Mouse (Mus musculus): ENCODE measurements around the gene Tmem178. TPM values are rescaled to one million over a fixed set of nuclear protein-coding genes. Genes with fewer than 3 reads are reported as not detected.

The Tmem178 gene
- total RNA-seq (2021) = 100 to 1,000 TPM; 103 to 106 TPM
- long read RNA-seq, transcript Tmem178-201 (4 exons, 1,696 nt) = major isoform, 92 of 106 reads
- long read RNA-seq, partial matches to known transcripts = 14 of 106 reads
- long read RNA-seq, other reads (novel, unspliced or antisense) = 0 of 106 reads

DNA sequence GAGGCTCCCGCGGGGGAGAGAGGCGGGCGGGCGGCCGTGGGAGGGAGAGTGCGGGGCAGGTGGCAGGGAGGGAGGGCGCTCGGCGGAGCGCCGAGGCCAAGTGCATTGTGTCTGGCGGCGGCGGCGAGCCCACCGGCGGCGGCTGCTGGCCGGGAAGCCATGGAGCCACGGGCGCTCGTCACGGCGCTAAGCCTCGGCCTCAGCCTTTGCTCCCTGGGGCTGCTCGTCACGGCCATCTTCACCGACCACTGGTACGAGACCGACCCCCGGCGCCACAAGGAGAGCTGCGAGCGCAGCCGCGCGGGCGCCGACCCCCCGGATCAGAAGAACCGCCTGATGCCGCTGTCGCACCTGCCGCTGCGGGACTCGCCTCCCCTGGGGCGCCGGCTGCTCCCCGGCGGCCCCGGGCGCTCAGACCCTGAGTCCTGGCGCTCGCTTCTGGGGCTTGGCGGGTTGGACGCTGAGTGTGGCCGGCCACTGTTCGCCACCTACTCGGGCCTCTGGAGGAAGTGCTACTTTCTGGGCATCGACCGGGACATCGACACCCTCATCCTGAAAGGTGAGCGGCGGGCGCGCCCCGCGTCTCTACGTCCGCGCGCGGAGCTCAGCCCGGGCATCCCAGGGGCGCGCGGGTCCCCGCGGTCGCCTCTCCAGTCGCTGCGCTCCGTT lies at the start of gene Tmem178:
TSS of gene Tmem178 (plus strand) at position 103 of the 669 bp plus-strand sequence.
- no peak for DNase-seq (ENCODE audit: low spot score in 2 of 2)

DNA sequence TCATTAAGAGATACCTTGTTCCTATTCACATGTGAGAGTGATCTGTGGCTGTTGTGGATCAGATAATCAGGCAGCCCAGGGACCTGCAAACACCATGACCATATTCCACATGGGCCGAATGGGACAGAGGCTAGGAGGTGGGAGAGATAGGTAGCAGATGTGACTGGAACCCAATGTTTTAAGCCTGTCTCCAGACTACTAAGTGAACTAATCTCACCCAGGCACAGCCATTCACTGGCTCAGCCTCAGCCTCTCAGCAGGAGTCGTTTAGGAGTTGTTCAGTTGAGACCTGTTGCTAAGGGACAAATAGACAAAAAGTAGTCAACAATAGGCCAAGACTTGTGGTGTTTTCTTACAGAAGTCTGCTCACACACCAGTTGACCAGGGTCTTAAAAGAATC lies 48.0 kb upstream of the Tmem178 start:
- no peak for DNase-seq (ENCODE audit: low spot score in 2 of 2)

DNA sequence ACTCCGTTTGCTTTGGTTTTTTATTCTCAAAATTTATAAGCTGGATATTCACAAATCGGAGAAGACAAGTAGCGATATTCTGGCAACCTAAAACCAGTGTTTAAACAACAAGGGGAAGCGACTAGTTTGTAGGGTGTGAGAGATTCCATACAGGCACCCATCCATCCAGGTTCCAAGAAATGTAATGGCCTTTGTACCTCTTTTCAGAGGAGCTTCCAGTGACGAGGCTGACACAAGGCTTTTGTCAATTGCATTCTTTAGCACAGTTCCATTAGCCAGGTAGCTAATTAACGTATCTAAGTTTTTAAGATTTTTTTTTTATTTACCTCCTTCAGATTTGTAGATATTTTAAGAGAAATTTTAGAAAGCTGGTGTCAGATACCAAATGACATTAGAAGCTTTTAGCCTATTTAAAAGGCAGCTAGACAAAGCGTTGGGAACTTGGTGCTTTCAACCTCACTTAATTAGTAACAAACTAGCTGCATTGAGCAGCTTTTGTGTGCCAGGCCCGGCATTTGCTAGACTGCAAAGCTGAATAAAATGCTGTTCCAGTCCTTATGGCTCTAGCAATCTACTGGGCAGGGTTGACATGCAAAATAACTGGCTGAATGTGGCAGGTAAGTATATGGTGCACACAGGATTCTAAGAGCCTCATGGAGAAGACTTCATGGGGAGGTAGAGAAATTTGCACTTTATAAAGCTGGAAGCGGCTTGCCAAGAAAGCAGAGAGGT lies 46.6 kb upstream of the Tmem178 start:
- no peak for DNase-seq (ENCODE audit: low spot score in 2 of 2)

DNA sequence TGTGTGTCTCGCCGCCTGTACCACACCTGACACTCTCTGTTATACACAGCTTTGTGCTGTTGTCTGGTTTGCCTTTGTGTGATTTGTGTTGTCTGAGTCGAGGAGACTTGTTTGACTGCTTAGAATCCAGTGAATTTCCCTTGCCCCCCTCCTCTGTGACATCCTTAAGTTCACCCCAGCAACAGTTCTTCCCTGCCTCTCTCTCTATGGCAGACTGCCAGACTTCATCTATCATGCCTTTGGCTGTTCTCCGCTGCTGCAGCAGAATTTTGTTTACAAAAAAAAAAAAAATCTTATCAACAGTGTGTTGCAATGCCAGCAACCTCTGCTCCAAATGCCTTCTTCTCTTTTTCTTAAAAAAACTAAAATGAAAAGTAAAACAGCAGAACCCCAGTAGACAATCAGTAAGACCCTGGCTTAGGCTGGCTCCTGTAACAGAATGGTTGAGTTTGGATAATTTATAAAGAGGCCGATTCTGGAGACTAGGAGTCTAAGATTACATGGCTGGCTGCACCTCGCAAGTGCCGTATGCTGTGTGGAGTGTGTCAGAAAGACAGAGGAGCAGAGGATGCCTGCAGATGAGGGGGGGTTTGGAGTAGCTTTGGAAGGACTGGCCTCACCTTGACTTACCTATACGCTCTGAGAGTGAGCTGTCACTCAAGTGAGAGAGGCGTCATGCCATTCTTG lies 44.8 kb upstream of the Tmem178 start:
- no peak for DNase-seq (ENCODE audit: low spot score in 2 of 2)

DNA sequence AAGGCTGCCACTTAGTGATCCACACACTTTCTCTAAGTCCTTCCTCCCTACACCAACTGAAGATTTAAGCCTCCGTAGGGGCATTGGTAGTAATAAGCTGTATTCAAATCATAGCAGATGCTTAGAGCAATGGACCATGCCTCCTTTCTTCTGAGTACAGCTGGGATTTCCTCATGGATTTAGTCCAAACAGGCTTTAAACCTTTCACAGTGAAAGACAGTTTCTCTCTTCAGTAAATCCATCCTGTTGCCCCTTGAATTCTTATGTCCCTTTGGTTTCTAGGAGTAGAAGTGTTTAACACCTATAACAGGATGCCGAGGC lies 44.3 kb upstream of the Tmem178 start:
- DNase-seq (ENCODE audit: low spot score in 2 of 2) = no peak

DNA sequence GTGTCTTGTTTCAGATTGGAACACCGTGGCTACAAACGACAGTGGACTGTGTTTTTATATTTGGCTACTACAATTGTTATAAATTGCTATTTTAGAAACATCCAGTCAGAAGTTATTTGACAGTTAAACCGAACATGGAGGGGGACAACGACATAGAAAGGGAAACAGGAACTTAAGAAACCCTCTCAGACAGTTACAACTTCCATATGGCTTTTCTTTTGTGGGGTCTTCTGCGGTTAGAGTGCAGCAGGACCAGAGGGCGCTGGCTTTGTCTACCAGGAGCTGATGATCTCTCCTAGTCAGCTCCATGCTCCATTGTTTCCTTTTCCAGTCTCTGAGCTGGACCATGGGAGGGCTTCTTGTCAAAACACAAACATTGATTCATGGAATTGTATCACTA lies 42.5 kb upstream of the Tmem178 start:
- no peak for DNase-seq (ENCODE audit: low spot score in 2 of 2)

DNA sequence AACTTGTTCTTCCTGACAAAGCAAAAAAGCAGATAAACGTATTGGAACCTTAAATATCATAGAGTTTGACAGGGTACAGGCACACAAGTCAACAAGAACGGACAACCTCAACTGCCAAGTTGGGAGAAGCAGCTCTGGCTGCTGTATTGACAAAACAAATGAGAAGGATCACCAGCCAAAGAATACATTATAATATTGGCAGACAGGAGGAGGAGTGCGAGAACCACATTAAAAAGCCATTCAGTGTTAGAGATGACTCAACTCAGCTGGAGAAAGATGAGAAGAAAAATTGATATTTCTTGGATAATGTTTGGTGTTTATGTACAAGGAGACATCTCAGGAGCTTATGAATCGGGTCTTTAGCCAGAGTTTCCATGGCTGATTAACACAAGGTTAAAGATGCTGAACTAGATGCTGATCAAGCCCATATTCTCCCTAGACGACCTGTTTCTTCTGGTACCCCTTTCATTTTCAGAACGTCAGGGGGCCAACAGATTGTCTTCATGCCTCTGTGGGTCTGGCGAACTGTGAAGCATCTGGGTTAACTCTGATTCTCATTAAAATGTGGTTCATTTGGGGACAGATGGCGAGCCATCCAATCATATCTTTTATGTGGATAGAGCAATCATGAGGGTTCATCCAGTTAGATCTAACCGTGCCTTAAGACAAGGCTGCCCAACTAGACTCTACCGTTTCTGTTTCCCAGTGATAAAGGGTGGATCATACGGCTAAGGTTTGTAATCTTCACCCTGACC lies 41.1 kb upstream of the Tmem178 start:
- DNase-seq (ENCODE audit: low spot score in 2 of 2) = no peak

DNA sequence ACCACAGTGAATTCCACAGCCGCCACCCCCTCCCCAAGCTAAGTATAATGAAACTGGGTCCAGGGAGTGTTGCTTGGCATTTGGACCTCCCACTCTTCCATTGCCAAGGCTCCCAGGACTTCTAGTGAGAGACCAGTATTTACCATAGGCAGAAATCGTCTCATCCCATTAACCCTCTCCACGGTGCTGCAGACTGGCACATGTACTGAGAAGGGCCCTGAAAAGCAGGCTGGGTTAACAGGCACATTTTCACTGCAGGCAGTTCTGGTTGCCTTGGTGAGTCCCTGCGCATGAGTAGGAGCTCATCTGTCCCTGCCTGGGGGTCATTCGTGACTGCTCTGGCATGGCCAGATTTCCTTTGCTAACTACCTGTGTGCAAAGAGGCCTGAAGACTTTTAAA lies 40.4 kb upstream of the Tmem178 start:
- DNase-seq (ENCODE audit: low spot score in 2 of 2) = no peak

DNA sequence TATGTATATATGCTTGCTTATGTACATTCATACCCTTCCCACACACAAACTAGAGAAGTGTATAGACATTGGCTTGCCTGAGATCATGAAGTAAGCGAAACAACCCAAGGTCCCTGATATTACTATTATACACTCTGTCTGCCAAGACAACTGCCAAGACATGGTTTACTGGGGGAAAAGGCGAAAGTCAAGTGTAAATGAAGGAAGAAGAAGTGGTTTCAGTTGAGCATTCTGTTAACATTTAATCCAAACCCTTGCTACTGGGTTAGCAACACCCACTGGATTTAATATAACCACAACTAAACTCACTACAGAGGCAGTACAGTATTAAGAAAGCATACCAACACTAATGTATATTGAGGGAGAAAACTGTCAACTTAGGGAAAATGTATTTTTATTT lies 28.8 kb upstream of the Tmem178 start:
- DNase-seq (ENCODE audit: low spot score in 2 of 2) = no peak

DNA sequence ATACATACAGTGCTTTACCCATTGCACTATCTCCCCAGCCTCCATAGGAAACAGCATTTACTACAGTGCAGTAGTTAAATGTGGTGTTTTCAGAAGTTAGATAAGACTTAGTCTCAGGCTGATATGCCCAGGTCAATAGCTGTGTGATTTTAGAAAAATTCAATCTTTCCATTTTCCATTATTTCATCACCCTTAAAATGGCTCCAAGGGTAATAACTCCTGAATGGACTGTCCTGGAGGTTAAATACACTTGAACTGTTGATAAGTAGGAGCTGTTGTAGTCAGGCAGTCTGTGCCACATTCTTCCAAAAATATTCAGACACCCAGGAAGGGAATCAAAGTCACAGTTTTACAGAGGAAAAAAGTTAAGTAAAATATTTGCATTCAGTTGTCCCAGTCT lies 25.2 kb upstream of the Tmem178 start:
- DNase-seq (ENCODE audit: low spot score in 2 of 2) = no peak

DNA sequence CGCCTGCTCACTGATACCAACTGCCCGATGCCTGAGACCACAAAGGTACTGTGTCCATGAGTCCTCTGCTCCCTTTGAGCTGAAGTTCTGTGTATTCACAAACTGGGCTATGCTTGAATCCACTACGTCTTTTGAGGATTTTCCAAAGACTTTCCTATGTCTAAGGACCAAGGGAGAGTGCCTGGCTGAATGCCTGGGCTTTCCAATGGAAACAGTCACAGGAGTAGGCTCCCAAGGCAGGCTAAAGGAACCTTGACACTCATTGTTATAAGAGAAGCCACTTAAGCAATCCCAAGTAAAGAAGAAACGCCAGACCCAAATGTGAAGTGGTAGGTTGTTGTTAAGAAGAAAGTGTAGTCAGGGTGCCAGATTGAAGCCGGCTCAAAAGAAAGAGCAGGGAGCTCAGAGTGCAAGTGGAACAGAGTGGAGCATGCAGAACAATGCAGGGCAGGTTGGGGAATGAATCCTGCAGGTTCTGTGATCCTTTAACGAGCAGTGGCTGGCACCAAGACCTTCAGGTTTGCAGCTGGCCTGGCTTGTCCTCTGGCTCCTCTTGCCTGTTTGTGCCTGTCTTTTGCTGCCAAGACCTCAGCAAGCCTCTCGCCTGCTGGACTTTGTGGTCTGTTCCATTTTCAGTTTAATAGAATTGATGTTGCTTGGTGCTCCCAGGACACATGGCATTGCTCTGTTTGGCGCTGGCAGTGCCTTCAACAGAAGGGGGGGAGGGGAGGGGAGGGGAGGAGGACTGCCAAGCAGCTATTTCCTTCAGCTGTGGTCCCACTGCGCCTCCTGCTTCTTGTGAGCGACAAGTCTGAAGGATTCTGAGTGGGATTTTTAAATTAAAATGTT lies 22.9 kb upstream of the Tmem178 start:
- DNase-seq (ENCODE audit: low spot score in 2 of 2) = peak in 1 of 2 experiments; percentile 65

DNA sequence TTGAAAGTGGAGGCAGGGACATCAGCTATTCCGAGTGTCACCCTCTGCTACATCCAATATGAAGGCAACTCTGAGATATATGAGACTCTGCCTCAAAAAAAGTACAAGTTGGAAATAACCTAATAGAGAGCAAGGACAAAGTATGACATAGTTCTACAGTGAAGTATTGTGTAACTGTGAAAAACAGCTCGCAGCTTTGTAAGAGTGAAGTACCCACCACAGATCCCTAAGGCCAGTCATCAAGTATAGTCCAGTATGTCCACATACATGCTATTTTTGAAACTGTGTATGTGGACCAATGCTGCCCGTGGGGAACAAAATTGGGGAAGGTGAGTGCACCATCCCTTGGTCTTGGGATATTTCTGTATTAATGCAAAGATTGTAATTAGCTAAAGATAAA lies 18.9 kb upstream of the Tmem178 start:
- DNase-seq (ENCODE audit: low spot score in 2 of 2) = no peak

DNA sequence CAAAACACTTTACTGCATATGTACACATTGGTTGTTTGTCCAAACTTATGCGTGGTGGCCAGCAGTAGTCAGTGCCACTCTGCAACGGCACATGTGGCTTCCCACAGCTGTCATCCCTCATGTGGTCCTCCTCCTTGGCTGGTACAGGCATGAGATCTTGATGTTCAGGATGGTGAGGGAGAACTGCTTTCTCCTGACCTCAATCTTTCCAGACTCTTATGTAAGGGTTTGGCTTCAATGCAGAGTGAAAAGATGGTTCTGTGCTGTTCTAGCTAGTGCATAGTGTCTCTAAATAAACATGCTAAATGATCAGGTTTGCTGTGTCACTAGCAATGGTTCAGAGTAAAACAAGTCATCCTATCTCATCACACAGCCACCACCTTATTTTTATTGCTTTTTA lies 17.3 kb upstream of the Tmem178 start:
- peak in 1 of 2 experiments; percentile 76 for DNase-seq (ENCODE audit: low spot score in 2 of 2)

DNA sequence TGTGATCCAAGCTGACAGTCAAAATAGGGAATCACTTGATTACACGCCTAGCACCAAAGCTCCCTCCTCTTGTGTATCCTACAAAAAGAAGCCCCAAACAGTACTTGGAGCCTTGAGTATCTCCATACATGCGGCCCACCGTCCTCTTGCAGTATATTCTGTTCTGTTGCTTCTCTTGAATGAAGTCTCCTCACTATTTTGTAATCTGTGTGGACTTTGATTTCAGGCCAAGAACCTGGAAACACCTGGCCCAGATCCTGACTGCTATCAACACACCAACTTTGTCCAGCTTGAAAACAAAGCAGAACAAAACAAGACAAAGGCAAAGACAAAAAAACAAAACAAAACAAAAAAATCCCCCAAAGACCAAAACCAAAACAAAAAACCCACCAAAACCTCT lies 11.7 kb upstream of the Tmem178 start:
- no peak for DNase-seq (ENCODE audit: low spot score in 2 of 2)

DNA sequence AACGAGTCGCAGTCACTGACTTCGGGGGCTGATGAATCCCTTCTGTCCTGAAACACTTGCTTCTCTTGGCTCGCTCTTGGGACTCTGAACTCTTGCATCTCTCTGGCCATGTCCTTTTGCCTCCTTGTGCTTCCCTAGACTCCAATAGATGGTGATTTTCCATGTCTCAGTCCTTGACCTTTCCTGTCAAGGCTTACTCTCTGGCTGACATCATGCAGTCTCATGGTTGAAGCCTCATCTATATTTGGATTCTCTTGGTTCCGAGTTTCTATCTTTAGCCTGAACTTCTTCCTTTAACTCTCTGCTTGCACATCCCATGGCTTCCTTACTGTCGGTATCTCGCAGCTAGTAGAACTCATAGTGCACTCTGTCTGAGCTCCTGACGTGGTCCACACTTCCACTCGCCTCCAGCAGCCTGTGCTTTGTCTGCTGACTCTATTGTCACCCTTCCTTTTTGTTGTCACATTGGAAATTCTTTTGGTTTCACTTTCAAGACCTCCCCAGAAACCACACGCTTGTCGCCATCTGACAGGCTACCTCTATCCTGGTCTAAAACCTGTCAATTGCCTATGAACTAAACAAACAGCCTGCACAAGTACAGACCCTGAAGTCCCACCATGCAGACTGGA lies 10.9 kb upstream of the Tmem178 start:
- DNase-seq (ENCODE audit: low spot score in 2 of 2) = no peak

DNA sequence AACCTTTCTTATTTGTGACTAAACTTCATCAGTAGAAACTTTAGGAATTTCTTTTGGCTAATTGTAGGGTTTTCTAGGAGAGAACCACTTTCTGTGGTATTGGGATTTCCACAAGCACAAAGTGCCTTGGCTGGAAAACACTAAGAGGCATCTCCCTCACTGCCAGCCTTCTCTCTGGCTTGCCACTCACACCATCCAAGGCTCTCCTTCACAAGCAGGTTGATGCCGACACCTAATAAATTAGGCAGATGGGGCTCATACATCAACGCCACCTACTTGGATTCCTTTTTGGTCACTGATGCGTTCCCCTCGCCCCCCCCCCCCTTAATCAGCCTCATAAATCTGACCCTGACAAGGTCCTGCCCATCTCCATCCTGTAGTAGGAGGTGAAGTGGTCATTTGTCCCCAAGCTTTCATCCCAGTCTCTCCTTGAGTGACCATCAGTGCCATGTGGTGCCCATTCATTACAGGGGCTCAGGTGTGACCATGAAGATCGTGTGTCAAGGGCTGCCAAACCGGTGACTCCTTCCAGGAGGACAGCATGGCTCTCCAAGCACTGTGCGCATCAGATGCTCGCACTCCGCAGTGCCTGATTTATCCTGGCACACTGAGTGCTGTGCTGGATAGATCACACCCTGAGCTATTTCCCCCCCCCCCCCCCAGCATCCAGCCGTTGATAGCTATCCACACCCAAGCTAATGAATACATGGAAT lies 8.5 kb upstream of the Tmem178 start:
- no peak for DNase-seq (ENCODE audit: low spot score in 2 of 2)

DNA sequence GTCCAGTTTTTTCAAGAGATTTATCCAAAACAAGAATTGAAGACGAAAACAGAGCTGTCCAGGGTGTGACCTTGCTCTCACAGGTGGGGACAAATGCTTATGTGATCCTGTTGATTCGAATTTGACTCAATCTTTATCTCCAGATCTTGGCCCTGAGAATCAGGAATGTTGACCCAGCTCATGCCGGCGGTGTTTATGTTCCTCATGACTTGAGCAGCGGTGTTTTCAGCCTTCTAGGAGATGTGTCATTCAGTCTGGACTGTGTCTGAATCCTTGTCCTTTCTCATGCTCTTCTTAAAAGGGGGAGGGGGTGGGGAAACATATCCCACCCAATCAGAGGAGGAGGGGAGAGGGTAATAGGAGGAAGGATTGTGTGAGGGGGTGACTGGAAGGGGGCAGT lies 7.9 kb upstream of the Tmem178 start:
- DNase-seq (ENCODE audit: low spot score in 2 of 2) = no peak

DNA sequence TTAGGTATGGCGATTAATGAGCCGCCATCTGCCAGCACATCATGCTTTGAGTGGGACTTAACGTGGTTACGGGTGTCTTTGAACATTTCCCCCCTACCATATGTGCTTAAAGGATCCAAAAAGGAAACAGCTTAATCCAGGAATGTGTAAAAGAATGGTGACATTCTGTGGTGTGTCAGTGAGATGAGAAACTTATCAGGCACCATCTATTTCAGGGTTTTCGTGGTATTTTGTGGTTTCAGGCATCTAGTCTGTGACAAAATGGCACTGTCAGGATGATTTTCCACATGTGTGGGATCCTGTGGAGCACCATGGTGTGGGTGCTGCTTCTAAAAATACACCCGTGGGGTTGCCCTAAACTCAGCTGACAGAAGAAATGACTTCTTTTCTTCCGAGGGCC lies 4.6 kb upstream of the Tmem178 start:
- DNase-seq (ENCODE audit: low spot score in 2 of 2) = no peak

DNA sequence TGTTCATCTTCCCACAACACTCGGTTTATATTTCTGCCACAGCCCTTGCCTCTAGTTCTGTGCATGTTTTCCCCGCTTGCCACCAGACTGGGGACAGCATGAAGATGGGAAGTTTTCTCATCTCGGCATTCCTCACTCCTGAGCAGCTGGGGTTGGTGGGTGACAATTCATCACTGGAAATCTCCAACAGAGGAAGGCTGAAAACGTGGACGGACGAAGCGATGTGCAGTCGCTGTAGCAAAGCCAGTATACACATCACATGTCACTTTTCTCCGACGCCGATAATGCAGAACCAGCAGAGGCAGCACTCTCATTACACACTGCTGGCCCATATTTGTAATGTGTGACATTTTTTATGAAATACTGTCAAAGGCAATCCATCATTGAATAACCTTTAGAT lies 2.6 kb upstream of the Tmem178 start:
- no peak for DNase-seq (ENCODE audit: low spot score in 2 of 2)
